Mouse (Mus musculus): Measurements from ENCODE around the gene Phactr4.

- TF ChIP-seq CTCF (IDR thresholded peaks at IDR 0.05; ENCODE audit: low read depth, low read length) = no peak
- no peak for TF ChIP-seq POLR2A (IDR thresholded peaks at IDR 0.05; ENCODE audit: extremely low read depth, insufficient read depth, low read length)
Observed at GRCm38 (mm10) chr4:132349495-132350122, 72.7 kb downstream of the Phactr4 start.

All from liver, adult 2 months (tissue).